Mouse (Mus musculus): ENCODE results near the gene Rgs6. TPM values are rescaled to one million over a fixed set of nuclear protein-coding genes. Genes with fewer than 3 reads are reported as not detected.

Gene Rgs6
- polyA plus RNA-seq, 1 experiment from 2014 or later, result 16.7 TPM

DNA sequence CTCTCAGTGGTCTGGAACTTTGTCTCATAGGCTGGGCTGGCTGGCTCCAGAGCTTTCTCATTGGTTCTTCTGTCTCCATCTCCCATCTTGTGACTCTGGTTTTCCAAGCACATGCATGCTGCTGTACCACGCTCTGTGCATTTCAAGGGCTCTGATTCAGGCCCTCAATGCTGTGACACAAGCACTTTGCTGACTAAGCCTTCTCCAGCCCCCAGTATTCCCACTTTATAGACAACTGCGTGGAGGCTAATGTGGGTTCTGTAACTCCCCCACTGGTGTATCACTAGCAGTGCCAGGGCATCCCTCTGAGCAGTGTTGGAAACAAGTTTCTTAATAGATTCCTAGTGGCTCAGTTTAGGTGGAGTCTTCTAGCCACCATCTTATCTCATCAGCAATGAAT lies 174.0 kb downstream of the Rgs6 start:
- no peak for ATAC-seq
- H3K9me3 ChIP-seq (ENCODE audit: control insufficient read depth, low read length), result no peaks in the 10 kb centered on the region
- H3K27ac ChIP-seq (ENCODE audit: low read length), result no peak overlapping the region
- H3K4me1 ChIP-seq (replicated peaks; ENCODE audit: control insufficient read depth, insufficient read depth, low read length), result no peaks in the 10 kb centered on the region
- no peaks in the 10 kb centered on the region for H3K36me3 ChIP-seq (ENCODE audit: control insufficient read depth, insufficient read depth)
- 93% methylated on average over 2 of the region's 2 CpGs for WGBS
- H3K9ac ChIP-seq (replicated peaks; ENCODE audit: low read depth, low read length), result no peak overlapping the region
- no peaks in the 10 kb centered on the region for H3K27me3 ChIP-seq (replicated peaks; ENCODE audit: control insufficient read depth, insufficient read depth, low read length)
- no peak overlapping the region for H3K4me2 ChIP-seq (ENCODE audit: low read length)
- no peak overlapping the region for H3K4me3 ChIP-seq (replicated peaks; ENCODE audit: low read length)

DNA sequence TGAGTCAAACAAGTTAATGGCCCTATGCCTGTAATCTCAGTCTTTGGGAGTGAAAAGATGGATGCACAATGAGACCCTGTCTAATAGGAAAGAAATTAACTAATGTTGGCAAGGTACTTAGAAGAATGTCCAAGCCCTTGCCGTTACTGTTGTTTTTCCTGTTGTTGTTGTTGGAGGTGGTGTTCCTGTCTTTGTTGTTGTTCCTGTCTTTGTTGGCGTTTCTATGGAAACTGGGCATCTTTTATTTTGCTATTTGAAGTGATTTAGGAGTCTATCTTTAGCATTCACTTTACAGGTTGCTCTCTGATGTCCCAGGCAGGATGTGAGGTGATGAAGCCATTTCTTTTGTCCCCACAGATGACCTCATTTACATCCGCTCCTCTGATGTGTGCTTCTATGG lies 180.6 kb downstream of the Rgs6 start:
- ATAC-seq, result no peak
- no peak overlapping the region for H3K9ac ChIP-seq (replicated peaks; ENCODE audit: low read depth, low read length)
- no peak overlapping the region for H3K27ac ChIP-seq (ENCODE audit: low read length)
- no peaks in the 10 kb centered on the region for H3K27me3 ChIP-seq (replicated peaks; ENCODE audit: control insufficient read depth, insufficient read depth, low read length)
- no peaks in the 10 kb centered on the region for H3K4me1 ChIP-seq (replicated peaks; ENCODE audit: control insufficient read depth, insufficient read depth, low read length)
- no peak overlapping the region for H3K4me2 ChIP-seq (ENCODE audit: low read length)
- no peaks in the 10 kb centered on the region for H3K36me3 ChIP-seq (ENCODE audit: control insufficient read depth, insufficient read depth)
- H3K4me3 ChIP-seq (replicated peaks; ENCODE audit: low read length), result no peak overlapping the region
- 79% methylated on average over 3 of the region's 3 CpGs for WGBS
- H3K9me3 ChIP-seq (ENCODE audit: control insufficient read depth, low read length), result no peaks in the 10 kb centered on the region

DNA sequence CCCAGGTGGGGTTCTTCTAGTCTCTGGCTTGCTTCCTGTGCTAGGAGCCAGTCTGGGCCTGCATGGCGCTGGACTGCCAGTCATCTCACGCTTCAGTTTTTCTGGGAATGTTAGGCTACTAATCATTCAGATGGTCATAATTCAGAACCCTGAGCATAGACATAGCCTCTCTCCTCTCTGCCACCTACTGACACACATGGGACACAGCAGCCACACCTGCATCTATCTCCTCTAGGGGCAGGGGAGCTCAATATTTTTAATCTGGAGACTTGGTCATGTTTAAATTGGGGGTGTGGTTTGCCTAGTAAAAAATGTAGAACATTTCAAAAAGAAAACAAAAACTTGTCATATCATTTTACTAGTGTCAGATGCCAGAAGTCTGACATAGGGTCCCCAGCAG lies 184.1 kb downstream of the Rgs6 start:
- no peaks in the 10 kb centered on the region for H3K27me3 ChIP-seq (replicated peaks; ENCODE audit: control insufficient read depth, insufficient read depth, low read length)
- WGBS, result 94% methylated on average over 2 of the region's 2 CpGs
- no peak overlapping the region for H3K9ac ChIP-seq (replicated peaks; ENCODE audit: low read depth, low read length)
- H3K9me3 ChIP-seq (ENCODE audit: control insufficient read depth, low read length), result no peaks in the 10 kb centered on the region
- no peaks in the 10 kb centered on the region for H3K36me3 ChIP-seq (ENCODE audit: control insufficient read depth, insufficient read depth)
- no peak overlapping the region for H3K27ac ChIP-seq (ENCODE audit: low read length)
- H3K4me1 ChIP-seq (replicated peaks; ENCODE audit: control insufficient read depth, insufficient read depth, low read length), result no peaks in the 10 kb centered on the region
- no peak overlapping the region for H3K4me2 ChIP-seq (ENCODE audit: low read length)
- no peak overlapping the region for H3K4me3 ChIP-seq (replicated peaks; ENCODE audit: low read length)
- no peak for ATAC-seq

DNA sequence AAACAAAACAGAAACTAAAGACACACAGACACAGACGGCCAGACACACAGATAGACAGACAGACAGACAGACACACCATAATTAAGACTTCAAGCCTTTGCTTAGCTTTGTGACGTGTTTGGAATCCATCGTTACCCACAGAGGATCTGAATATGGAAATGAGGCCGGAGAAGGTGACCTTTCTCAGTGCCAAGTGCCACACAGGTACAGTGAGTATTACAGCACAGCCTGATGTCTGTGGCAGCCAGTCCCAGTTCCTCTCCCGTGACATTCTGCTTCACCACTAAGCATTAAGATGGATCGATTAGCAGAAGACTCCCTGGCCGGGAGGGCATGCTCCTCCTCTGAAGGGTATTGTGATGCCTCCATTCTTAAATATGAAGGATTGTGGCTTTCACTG lies 186.5 kb downstream of the Rgs6 start:
- no peak overlapping the region for H3K4me2 ChIP-seq (ENCODE audit: low read length)
- ATAC-seq, result no peak
- H3K36me3 ChIP-seq (ENCODE audit: control insufficient read depth, insufficient read depth), result no peaks in the 10 kb centered on the region
- WGBS, result 78% methylated on average over 7 of the region's 7 CpGs
- no peaks in the 10 kb centered on the region for H3K27me3 ChIP-seq (replicated peaks; ENCODE audit: control insufficient read depth, insufficient read depth, low read length)
- H3K4me1 ChIP-seq (replicated peaks; ENCODE audit: control insufficient read depth, insufficient read depth, low read length), result no peaks in the 10 kb centered on the region
- H3K27ac ChIP-seq (ENCODE audit: low read length), result no peak overlapping the region
- H3K4me3 ChIP-seq (replicated peaks; ENCODE audit: low read length), result no peak overlapping the region
- H3K9me3 ChIP-seq (ENCODE audit: control insufficient read depth, low read length), result no peaks in the 10 kb centered on the region
- H3K9ac ChIP-seq (replicated peaks; ENCODE audit: low read depth, low read length), result no peak overlapping the region

DNA sequence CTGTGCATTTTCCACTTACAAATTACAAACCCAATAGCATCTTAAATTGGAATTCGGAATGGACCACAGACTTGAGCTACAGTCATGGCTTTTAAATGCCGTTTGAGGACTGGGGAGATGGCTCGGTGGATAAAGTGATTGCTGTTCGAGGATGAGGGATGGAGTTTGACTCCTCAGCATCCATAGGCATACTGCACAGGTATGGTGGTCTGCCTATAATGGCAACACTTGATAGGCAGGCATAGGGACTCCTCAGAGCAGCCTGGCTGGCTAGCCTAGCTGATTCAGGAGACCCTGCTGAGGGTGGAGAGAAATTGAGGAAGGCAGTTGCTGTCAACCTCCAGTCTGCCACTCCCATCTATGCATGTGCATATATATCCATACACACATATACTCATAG lies 188.6 kb downstream of the Rgs6 start:
- no peaks in the 10 kb centered on the region for H3K9me3 ChIP-seq (ENCODE audit: control insufficient read depth, low read length)
- no peak overlapping the region for H3K4me3 ChIP-seq (replicated peaks; ENCODE audit: low read length)
- H3K27ac ChIP-seq (ENCODE audit: low read length), result no peak overlapping the region
- no peak for ATAC-seq
- H3K27me3 ChIP-seq (replicated peaks; ENCODE audit: control insufficient read depth, insufficient read depth, low read length), result no peaks in the 10 kb centered on the region
- WGBS, result 88% methylated on average over 4 of the region's 4 CpGs
- H3K36me3 ChIP-seq (ENCODE audit: control insufficient read depth, insufficient read depth), result no peaks in the 10 kb centered on the region
- H3K9ac ChIP-seq (replicated peaks; ENCODE audit: low read depth, low read length), result no peak overlapping the region
- no peak overlapping the region for H3K4me2 ChIP-seq (ENCODE audit: low read length)
- no peaks in the 10 kb centered on the region for H3K4me1 ChIP-seq (replicated peaks; ENCODE audit: control insufficient read depth, insufficient read depth, low read length)

DNA sequence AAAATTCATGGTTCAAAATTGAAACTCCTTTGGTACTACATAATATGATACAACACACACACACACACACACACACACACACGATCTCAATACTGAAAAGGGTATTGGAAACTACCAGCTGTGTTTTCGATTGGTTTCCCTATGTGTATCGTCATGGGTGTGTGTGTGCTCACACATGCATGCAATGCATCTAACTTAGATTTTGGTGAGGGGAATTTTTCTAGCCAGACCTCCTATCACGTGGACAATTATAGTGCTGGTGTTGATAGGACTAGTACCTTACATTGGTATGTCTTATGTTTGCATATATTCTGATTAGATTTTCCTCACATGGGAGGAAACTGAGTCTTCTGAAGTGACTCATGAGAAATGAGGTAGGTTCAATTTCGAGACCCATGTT lies 192.8 kb downstream of the Rgs6 start:
- H3K9me3 ChIP-seq (ENCODE audit: control insufficient read depth, low read length), result no peaks in the 10 kb centered on the region
- H3K36me3 ChIP-seq (ENCODE audit: control insufficient read depth, insufficient read depth), result no peaks in the 10 kb centered on the region
- no peak for ATAC-seq
- no peaks in the 10 kb centered on the region for H3K4me1 ChIP-seq (replicated peaks; ENCODE audit: control insufficient read depth, insufficient read depth, low read length)
- no peak overlapping the region for H3K4me3 ChIP-seq (replicated peaks; ENCODE audit: low read length)
- H3K4me2 ChIP-seq (ENCODE audit: low read length), result no peak overlapping the region
- no peak overlapping the region for H3K9ac ChIP-seq (replicated peaks; ENCODE audit: low read depth, low read length)
- H3K27me3 ChIP-seq (replicated peaks; ENCODE audit: control insufficient read depth, insufficient read depth, low read length), result no peaks in the 10 kb centered on the region
- WGBS, result 88% methylated on average over 5 of the region's 5 CpGs
- no peak overlapping the region for H3K27ac ChIP-seq (ENCODE audit: low read length)

DNA sequence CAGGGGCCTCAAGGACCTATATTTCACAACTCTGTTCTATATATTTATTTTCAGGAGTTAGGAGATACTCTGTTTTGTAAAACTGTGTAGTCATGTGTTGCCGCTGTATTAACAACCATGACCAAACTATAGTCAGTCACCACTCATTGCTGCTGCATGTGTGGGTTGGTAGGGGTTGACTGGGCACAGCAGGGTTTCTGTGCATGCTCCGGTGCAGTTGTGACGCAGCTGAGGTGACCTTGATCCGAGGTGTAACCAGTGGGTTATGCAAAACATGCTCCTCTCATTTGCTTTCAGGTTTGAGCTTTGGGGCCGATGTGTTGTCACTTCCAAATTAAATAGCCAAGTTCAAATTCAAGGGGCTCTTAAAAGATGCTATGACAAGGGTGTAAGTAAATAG lies 193.3 kb downstream of the Rgs6 start:
- Histone ChIP-seq H3K9ac (replicated peaks; ENCODE audit: low read depth, low read length) (no peak overlapping the region), H3K36me3 (ENCODE audit: control insufficient read depth, insufficient read depth) (no peaks in the 10 kb centered on the region), H3K4me2 (ENCODE audit: low read length) (no peak overlapping the region), H3K4me3 (replicated peaks; ENCODE audit: low read length) (no peak overlapping the region), H3K27me3 (replicated peaks; ENCODE audit: control insufficient read depth, insufficient read depth, low read length) (no peaks in the 10 kb centered on the region), H3K9me3 (ENCODE audit: control insufficient read depth, low read length) (no peaks in the 10 kb centered on the region), H3K27ac (ENCODE audit: low read length) (no peak overlapping the region), H3K4me1 (replicated peaks; ENCODE audit: control insufficient read depth, insufficient read depth, low read length) (no peaks in the 10 kb centered on the region)
- 85% methylated on average over 5 of the region's 5 CpGs for WGBS
- ATAC-seq, result no peak

DNA sequence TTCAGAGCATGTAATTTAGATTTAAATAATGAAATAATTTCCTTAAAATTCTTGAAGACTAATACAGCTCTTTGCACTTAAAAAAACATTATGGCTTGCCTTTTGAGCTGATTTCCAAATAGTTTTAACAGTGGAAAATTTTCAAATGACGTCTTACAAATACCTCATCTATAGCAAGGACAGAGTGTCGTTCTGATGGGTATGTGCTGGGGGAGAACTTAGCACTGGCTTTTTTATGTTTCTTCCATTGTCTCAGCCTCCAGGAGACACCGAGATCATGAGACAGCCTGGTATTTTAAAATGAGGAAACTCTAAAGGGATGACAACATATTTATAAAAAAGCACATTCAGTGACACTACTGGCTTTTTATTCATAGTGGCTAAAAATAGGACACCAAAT lies 204.0 kb downstream of the Rgs6 start:
- no peaks in the 10 kb centered on the region for H3K27me3 ChIP-seq (replicated peaks; ENCODE audit: control insufficient read depth, insufficient read depth, low read length)
- no peaks in the 10 kb centered on the region for H3K4me1 ChIP-seq (replicated peaks; ENCODE audit: control insufficient read depth, insufficient read depth, low read length)
- H3K9me3 ChIP-seq (ENCODE audit: control insufficient read depth, low read length), result no peaks in the 10 kb centered on the region
- no peak for ATAC-seq
- H3K27ac ChIP-seq (ENCODE audit: low read length), result no peak overlapping the region
- no peak overlapping the region for H3K4me3 ChIP-seq (replicated peaks; ENCODE audit: low read length)
- H3K4me2 ChIP-seq (ENCODE audit: low read length), result no peak overlapping the region
- H3K9ac ChIP-seq (replicated peaks; ENCODE audit: low read depth, low read length), result no peak overlapping the region
- 84% methylated on average over 3 of the region's 3 CpGs for WGBS
- H3K36me3 ChIP-seq (ENCODE audit: control insufficient read depth, insufficient read depth), result no peaks in the 10 kb centered on the region

DNA sequence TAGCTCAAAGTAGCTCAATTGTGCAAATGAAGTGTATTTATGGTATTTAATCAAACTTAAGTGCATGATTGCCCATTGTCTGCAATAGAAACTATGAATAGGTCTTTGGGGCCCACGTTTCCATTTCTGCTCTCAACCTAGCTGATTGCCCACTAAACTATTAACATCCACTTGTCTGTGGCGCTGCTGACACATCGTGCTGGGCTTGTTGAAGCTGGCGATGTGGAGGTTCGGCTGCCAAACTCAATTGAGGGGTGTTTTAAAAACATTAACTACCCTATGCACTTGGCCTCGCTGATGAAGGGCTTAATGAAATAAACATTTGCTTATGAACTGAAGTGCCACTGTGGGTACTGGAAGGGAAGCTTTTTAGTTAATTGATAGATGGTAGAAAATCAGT lies 211.8 kb downstream of the Rgs6 start:
- no peak overlapping the region for H3K9ac ChIP-seq (replicated peaks; ENCODE audit: low read depth, low read length)
- no peaks in the 10 kb centered on the region for H3K27me3 ChIP-seq (replicated peaks; ENCODE audit: control insufficient read depth, insufficient read depth, low read length)
- H3K4me2 ChIP-seq (ENCODE audit: low read length), result no peak overlapping the region
- H3K4me3 ChIP-seq (replicated peaks; ENCODE audit: low read length), result no peak overlapping the region
- no peaks in the 10 kb centered on the region for H3K9me3 ChIP-seq (ENCODE audit: control insufficient read depth, low read length)
- WGBS, result 36% methylated on average over 6 of the region's 6 CpGs
- no peak overlapping the region for H3K27ac ChIP-seq (ENCODE audit: low read length)
- H3K36me3 ChIP-seq (ENCODE audit: control insufficient read depth, insufficient read depth), result no peaks in the 10 kb centered on the region
- no peaks in the 10 kb centered on the region for H3K4me1 ChIP-seq (replicated peaks; ENCODE audit: control insufficient read depth, insufficient read depth, low read length)
- peak; percentile 45; the same call in 1 of the 2 replicates for ATAC-seq

DNA sequence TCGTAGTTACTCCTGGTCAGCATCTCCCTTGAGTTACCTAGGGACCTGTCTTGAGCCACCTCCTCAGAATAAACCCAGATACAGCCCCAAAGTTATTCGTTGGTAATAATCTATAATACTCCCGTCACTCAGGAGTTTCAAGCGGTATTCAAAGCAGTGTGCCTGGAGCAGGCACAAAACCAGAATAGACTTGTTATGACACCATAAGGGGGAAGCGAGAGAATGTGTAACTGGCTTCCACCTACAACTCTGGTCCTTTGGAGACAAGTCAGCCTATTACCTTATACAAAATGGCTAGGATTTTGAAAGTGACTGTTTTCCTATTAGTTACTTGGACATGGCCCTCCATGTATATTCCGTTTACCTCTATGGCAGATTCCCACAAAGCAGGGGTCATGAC lies 213.6 kb downstream of the Rgs6 start:
- no peaks in the 10 kb centered on the region for H3K9me3 ChIP-seq (ENCODE audit: control insufficient read depth, low read length)
- no peak for ATAC-seq
- no peak overlapping the region for H3K4me2 ChIP-seq (ENCODE audit: low read length)
- H3K36me3 ChIP-seq (ENCODE audit: control insufficient read depth, insufficient read depth), result no peaks in the 10 kb centered on the region
- H3K4me3 ChIP-seq (replicated peaks; ENCODE audit: low read length), result no peak overlapping the region
- 85% methylated on average over 6 of the region's 6 CpGs for WGBS
- no peaks in the 10 kb centered on the region for H3K27me3 ChIP-seq (replicated peaks; ENCODE audit: control insufficient read depth, insufficient read depth, low read length)
- no peak overlapping the region for H3K27ac ChIP-seq (ENCODE audit: low read length)
- H3K4me1 ChIP-seq (replicated peaks; ENCODE audit: control insufficient read depth, insufficient read depth, low read length), result no peaks in the 10 kb centered on the region
- no peak overlapping the region for H3K9ac ChIP-seq (replicated peaks; ENCODE audit: low read depth, low read length)
